Mouse (Mus musculus) kidney, postnatal 25 days (tissue): ENCODE results near the gene Tprgl.

Experiments
- DNase-seq, 2 experiments: peaks; one replicate each; pipeline ENCODE4 v3.0.0; 2021; ENCODE audit warnings: mixed read lengths in 2 of 2

Tprgl gene

GRCm38 (mm10) chr4:154159002-154159401 lies 1.5 kb downstream of the Tprgl start:
- peak; percentile 85 to 92 for DNase-seq

- DNase-seq: no peak
Measured at GRCm38 (mm10) chr4:154157970-154158662, 2.4 kb downstream of the Tprgl start.

- DNase-seq: no peak
Measured at GRCm38 (mm10) chr4:154156050-154156449, 4.4 kb downstream of the Tprgl start.

GRCm38 (mm10) chr4:154154104-154154503 lies 6.4 kb downstream of the Tprgl start:
- DNase-seq: no peak

- no peak for DNase-seq
Measured at GRCm38 (mm10) chr4:154146342-154146741, 14.1 kb downstream of the Tprgl start.

GRCm38 (mm10) chr4:154144712-154145111 lies 15.8 kb downstream of the Tprgl start:
- DNase-seq: no peak

GRCm38 (mm10) chr4:154142211-154143040 lies 18.0 kb downstream of the Tprgl start, which contains the start of gene Wrap73:
Gene Wrap73, plus strand, starts transcription at chr4:154142372.
- DNase-seq: peak; percentile 93 to 96

GRCm38 (mm10) chr4:154141009-154141867 lies 19.2 kb downstream of the Tprgl start:
- DNase-seq: no peak

- no peak for DNase-seq
Measured at GRCm38 (mm10) chr4:154140213-154141008, 20.1 kb downstream of the Tprgl start.

- DNase-seq: no peak
Measured at GRCm38 (mm10) chr4:154140182-154140212, 20.5 kb downstream of the Tprgl start, which contains the start of gene Trp73. Gene Trp73, minus strand, starts transcription at chr4:154140208.

- peak in 1 of 2 experiments; percentile 50 for DNase-seq
Measured at GRCm38 (mm10) chr4:154139671-154140181, 20.7 kb downstream of the Tprgl start.

GRCm38 (mm10) chr4:154137139-154137538 lies 23.3 kb downstream of the Tprgl start:
- no peak for DNase-seq

- no peak for DNase-seq
Measured at GRCm38 (mm10) chr4:154134803-154135202, 25.7 kb downstream of the Tprgl start.

GRCm38 (mm10) chr4:154131894-154132293 lies 28.6 kb downstream of the Tprgl start:
- no peak for DNase-seq

- no peak for DNase-seq
Measured at GRCm38 (mm10) chr4:154129950-154130349, 30.5 kb downstream of the Tprgl start.

GRCm38 (mm10) chr4:154127273-154127672 lies 33.2 kb downstream of the Tprgl start:
- no peak for DNase-seq

- DNase-seq: no peak
Measured at GRCm38 (mm10) chr4:154125202-154125601, 35.3 kb downstream of the Tprgl start.

GRCm38 (mm10) chr4:154123553-154123952 lies 36.9 kb downstream of the Tprgl start:
- no peak for DNase-seq

- DNase-seq: no peak
Measured at GRCm38 (mm10) chr4:154122374-154122773, 38.1 kb downstream of the Tprgl start.

- no peak for DNase-seq
Measured at GRCm38 (mm10) chr4:154121800-154122199, 38.7 kb downstream of the Tprgl start.

- no peak for DNase-seq
Measured at GRCm38 (mm10) chr4:154119208-154119607, 41.3 kb downstream of the Tprgl start.

GRCm38 (mm10) chr4:154118782-154119181 lies 41.7 kb downstream of the Tprgl start:
- no peak for DNase-seq

GRCm38 (mm10) chr4:154116421-154116820 lies 44.0 kb downstream of the Tprgl start:
- peak in 1 of 2 experiments; percentile 44 for DNase-seq
